Mouse (Mus musculus) stomach, postnatal 0 days (tissue): ENCODE results near the gene App. TPM values are rescaled to one million over a fixed set of nuclear protein-coding genes. Genes with fewer than 3 reads are reported as not detected.

Source experiments
- ATAC-seq: fragments of 200-750 bp; cut with Nextera tagmentation; 2 replicates; pipeline ENCODE4 v1.8.0; 2017; ENCODE audit not compliant: low FRiP score, low TSS enrichment
- DNase-seq: peaks from one replicate; pipeline ENCODE4 v3.0.0-alpha.2; 2016; ENCODE audit warnings: low spot score
- H3K27ac ChIP-seq: fragments of 300-500 bp; sonication (generic); replicated peaks from 2 replicates; pipeline ENCODE4 v1.5.1; 2014; ENCODE audit warnings: mild to moderate bottlenecking, control low read depth
- H3K27me3 ChIP-seq: fragments of 300-500 bp; sonication (generic); 2 replicates; pipeline ENCODE4 v1.6.1; 2014; ENCODE audit warnings: low read length; ENCODE audit not compliant: control insufficient read depth, insufficient read depth
- H3K36me3 ChIP-seq: fragments of 300-500 bp; sonication (generic); 2 replicates; pipeline ENCODE4 v1.6.1; 2014; ENCODE audit warnings: low read length, mixed read lengths; ENCODE audit not compliant: control insufficient read depth, insufficient read depth
- H3K4me1 ChIP-seq: fragments of 300-500 bp; sonication (generic); replicated peaks from 2 replicates; pipeline ENCODE4 v1.6.1; 2014; ENCODE audit warnings: antibody characterized with exemption; ENCODE audit not compliant: control insufficient read depth, insufficient read depth
- H3K4me2 ChIP-seq: fragments of 300-500 bp; sonication (generic); replicated peaks from 2 replicates; pipeline ENCODE4 v1.6.1; 2014; ENCODE audit warnings: low read depth, mild to moderate bottlenecking, control low read depth, moderate library complexity
- H3K4me3 ChIP-seq: fragments of 300-500 bp; sonication (generic); 2 replicates; pipeline ENCODE4 v1.5.1; 2014; ENCODE audit warnings: low read depth, low read length, control low read depth
- H3K9ac ChIP-seq: fragments of 300-500 bp; sonication (generic); 2 replicates; pipeline ENCODE4 v1.6.1; 2014; ENCODE audit warnings: mild to moderate bottlenecking, low read length, control low read depth, mixed read lengths
- H3K9me3 ChIP-seq: fragments of 300-500 bp; sonication (generic); 2 replicates; pipeline ENCODE4 v1.6.1; 2016; ENCODE audit warnings: low read length; ENCODE audit not compliant: control insufficient read depth
- CTCF ChIP-seq: IDR thresholded peaks from 2 replicates; pipeline ENCODE4 v1.5.1; 2016; ENCODE audit warnings: antibody characterized with exemption, low read depth, mild to moderate bottlenecking, moderate library complexity
- EP300 ChIP-seq: optimal IDR thresholded peaks from 2 replicates; pipeline ENCODE3; 2016; ENCODE audit warnings: antibody characterized with exemption
- WGBS: fragments of 180-500 bp; shearing (Covaris S2); extraction: QIAGEN DNeasy Blood & Tissue Kit; methylation state at CpG from one replicate; pipeline ENCODE4 v1.1.7; 2014; 5-methylcytosine and 5-hydroxymethylcytosine counted together
- polyA plus RNA-seq: library from polyadenylated mRNA; unstranded; fragments of >200 nt; fragmentation: Nextera tagmentation; extraction: Ambion mirVana; gene quantifications from 2 replicates; pipeline ENCODE4 v1.2.1, GENCODE M21; 2015

Gene App
- polyA plus RNA-seq, 1 experiment from 2014 or later = 156 TPM

- H3K9ac ChIP-seq = no peak overlapping the region
Measured at GRCm38 (mm10) chr16:84963960-84964359, 209.6 kb downstream of the App start.

GRCm38 (mm10) chr16:84963527-84963926 lies 210.0 kb downstream of the App start:
- Histone ChIP-seq H3K4me3 (no peak overlapping the region), H3K36me3 (peaks cover 13% of the 10 kb centered on the region), H3K9ac (no peak overlapping the region), H3K4me2 (no peak overlapping the region), H3K4me1 (no peaks in the 10 kb centered on the region), H3K27me3 (no peaks in the 10 kb centered on the region), H3K27ac (no peak overlapping the region), H3K9me3 (no peaks in the 10 kb centered on the region)
- DNase-seq = no peak
- ATAC-seq = no peak
- no peak for TF ChIP-seq CTCF
- no peak for TF ChIP-seq EP300
- WGBS = 84% methylated on average over 12 of the region's 12 CpGs

More at GRCm38 (mm10) chr16:84963960-84964359, 209.6 kb downstream of the App start:
- DNase-seq (no peak), ATAC-seq (no peak)
- TF ChIP-seq CTCF (no peak), EP300 (no peak)
- Histone ChIP-seq H3K4me3 (no peak overlapping the region), H3K27ac (no peak overlapping the region), H3K4me2 (no peak overlapping the region), H3K27me3 (no peaks in the 10 kb centered on the region), H3K4me1 (no peaks in the 10 kb centered on the region), H3K9me3 (no peaks in the 10 kb centered on the region), H3K36me3 (peaks cover 13% of the 10 kb centered on the region)
- WGBS = 84% methylated on average over 9 of the region's 9 CpGs

- WGBS = 69% methylated on average over 6 of the region's 6 CpGs
- no peak overlapping the region for H3K27ac ChIP-seq
- no peak overlapping the region for H3K9ac ChIP-seq
- ATAC-seq (0 out of 2 replicates have a peak, but pooled peaks have one; percentile 21), DNase-seq (no peak)
- peaks cover 8% of the 10 kb centered on the region for H3K36me3 ChIP-seq
- H3K9me3 ChIP-seq = no peaks in the 10 kb centered on the region
- 0 out of 2 replicates have a peak, but pooled peaks cover 2% of the 10 kb centered on the region for H3K4me1 ChIP-seq
- H3K27me3 ChIP-seq = no peaks in the 10 kb centered on the region
- no peak overlapping the region for H3K4me3 ChIP-seq
- TF ChIP-seq EP300 (no peak), CTCF (no peak)
- H3K4me2 ChIP-seq = no peak overlapping the region
Measured at GRCm38 (mm10) chr16:84957253-84957652, 216.3 kb downstream of the App start.

GRCm38 (mm10) chr16:84956690-84957089 lies 216.9 kb downstream of the App start:
- Histone ChIP-seq H3K27me3 (no peaks in the 10 kb centered on the region), H3K4me1 (0 out of 2 replicates have a peak, but pooled peaks cover 2% of the 10 kb centered on the region), H3K36me3 (peaks cover 4% of the 10 kb centered on the region), H3K4me2 (no peak overlapping the region), H3K27ac (no peak overlapping the region), H3K9ac (no peak overlapping the region), H3K4me3 (no peak overlapping the region), H3K9me3 (no peaks in the 10 kb centered on the region)
- 86% methylated on average over 2 of the region's 2 CpGs for WGBS
- ATAC-seq (0 out of 2 replicates have a peak, but pooled peaks have one; percentile 41), DNase-seq (no peak)
- TF ChIP-seq EP300 = no peak
- no peak for TF ChIP-seq CTCF

GRCm38 (mm10) chr16:84955840-84956239 lies 217.7 kb downstream of the App start:
- no peak overlapping the region for H3K4me2 ChIP-seq
- H3K36me3 ChIP-seq = no peaks in the 10 kb centered on the region; the same call in 1 of the 2 replicates
- H3K4me3 ChIP-seq = no peak overlapping the region
- 0 out of 2 replicates have a peak, but pooled peaks cover 2% of the 10 kb centered on the region for H3K4me1 ChIP-seq
- H3K9ac ChIP-seq = no peak overlapping the region
- WGBS = 52% methylated on average over 1 of the region's 1 CpGs
- no peaks in the 10 kb centered on the region for H3K9me3 ChIP-seq
- ATAC-seq (no peak), DNase-seq (no peak)
- H3K27me3 ChIP-seq = no peaks in the 10 kb centered on the region
- no peak overlapping the region for H3K27ac ChIP-seq
- TF ChIP-seq EP300 (no peak), CTCF (no peak)

- DNase-seq (peak; percentile 80), ATAC-seq (peak; percentile 83)
- no peaks in the 10 kb centered on the region; the same call in 1 of the 2 replicates for H3K36me3 ChIP-seq
- H3K27me3 ChIP-seq = no peaks in the 10 kb centered on the region
- 32% methylated on average over 26 of the region's 26 CpGs for WGBS
- no peak overlapping the region for H3K9ac ChIP-seq
- H3K27ac ChIP-seq = no peak overlapping the region
- H3K9me3 ChIP-seq = no peaks in the 10 kb centered on the region
- TF ChIP-seq CTCF (peak; percentile 97), EP300 (no peak)
- H3K4me2 ChIP-seq = no peak overlapping the region
- 0 out of 2 replicates have a peak, but pooled peaks cover 2% of the 10 kb centered on the region for H3K4me1 ChIP-seq
- no peak overlapping the region for H3K4me3 ChIP-seq
Measured at GRCm38 (mm10) chr16:84955204-84955839, 218.2 kb downstream of the App start.
